Mouse (Mus musculus): ENCODE data around the gene Exo1.

Exo1 gene

GRCm38 (mm10) chr1:175880453-175881296 lies at the start of gene Exo1:
Gene Exo1 (plus strand): TSS chr1:175880581.
- DNase-seq, result peak; percentile 93

- DNase-seq, result no peak
These were observed 24.9 kb upstream of the Exo1 start for GRCm38 (mm10) chr1:175855515-175855914.

DNA sequence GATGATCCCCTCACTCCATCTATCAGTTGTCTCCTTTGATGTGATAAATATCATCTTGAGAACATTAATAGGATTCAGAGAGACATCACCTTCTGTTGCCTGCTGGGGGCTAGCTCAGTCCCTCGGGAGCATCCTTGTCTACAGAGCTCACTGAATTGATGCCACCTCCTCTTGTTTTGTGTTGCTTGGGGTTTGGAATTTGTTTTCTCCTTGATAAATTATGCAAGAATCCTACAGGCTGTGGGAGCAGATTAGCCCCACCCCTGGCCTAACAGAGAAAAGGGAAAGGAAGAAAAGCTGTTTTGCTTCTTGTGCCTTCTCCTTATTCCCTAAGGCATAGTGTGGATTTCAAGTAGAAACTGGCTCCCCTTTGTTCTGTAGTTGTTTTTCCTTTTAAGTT lies 13.3 kb upstream of the Exo1 start:
- DNase-seq, result no peak

GRCm38 (mm10) chr1:175867558-175867957 lies 12.8 kb upstream of the Exo1 start:
- peak; percentile 54 for DNase-seq

DNA sequence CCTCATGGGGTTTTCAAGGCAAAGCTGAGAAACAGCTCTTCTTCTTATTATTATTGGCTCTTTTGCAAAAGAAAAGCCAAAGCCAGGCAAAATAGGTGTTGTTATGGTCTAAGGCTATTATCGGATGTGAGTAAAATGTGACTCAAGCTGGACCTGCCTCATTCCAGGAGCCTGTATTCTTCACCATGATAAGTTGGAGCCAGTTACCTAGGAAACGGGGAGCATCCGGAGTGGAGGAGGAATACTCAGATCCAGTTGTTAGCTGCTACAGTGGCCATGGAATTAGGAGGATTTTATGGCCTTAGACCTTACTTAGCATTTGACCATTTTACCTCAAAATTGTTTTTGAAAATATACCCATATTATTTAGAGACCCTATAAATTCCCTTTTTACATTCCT lies 9.7 kb upstream of the Exo1 start:
- no peak for DNase-seq

DNA sequence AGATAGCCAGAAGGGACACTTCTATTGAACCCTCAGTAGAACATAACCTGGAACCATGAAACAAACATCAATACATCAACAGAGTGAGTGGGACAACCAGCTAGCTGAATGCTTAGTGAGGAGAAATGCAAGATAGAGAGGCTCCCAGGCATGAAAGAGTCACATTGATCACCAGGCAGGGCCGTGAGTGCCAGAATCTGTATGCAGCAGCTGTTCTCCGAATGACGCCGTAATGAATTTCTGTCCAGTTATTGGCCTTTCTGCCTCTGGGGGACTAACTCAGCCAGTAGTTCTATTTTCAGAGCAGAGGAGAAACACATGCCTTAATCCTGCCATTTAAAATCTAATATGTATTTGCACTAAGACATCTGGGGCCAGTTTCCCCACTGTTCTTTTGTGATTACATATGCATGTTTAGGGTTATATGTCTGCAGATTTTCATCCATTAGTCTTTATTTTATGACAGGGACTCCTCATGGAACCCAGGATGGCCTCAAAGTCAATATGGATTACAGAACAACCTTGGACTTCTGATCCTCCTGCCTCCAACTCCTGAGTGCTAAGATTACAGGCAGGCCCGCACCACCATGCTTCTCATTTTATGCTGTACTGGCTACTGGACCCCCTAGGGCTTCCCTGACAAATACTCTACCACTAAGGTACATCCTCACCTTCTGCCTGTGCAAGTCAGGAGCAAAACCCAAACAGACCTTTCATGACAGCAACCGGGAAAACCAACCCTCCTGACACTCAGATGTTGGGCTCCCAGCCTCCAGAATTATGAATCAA lies 8.2 kb upstream of the Exo1 start:
- DNase-seq, result no peak

GRCm38 (mm10) chr1:175883398-175883797 lies 3.0 kb downstream of the Exo1 start:
- DNase-seq, result no peak

GRCm38 (mm10) chr1:175893263-175893662 lies 12.9 kb downstream of the Exo1 start:
- DNase-seq, result no peak

DNA sequence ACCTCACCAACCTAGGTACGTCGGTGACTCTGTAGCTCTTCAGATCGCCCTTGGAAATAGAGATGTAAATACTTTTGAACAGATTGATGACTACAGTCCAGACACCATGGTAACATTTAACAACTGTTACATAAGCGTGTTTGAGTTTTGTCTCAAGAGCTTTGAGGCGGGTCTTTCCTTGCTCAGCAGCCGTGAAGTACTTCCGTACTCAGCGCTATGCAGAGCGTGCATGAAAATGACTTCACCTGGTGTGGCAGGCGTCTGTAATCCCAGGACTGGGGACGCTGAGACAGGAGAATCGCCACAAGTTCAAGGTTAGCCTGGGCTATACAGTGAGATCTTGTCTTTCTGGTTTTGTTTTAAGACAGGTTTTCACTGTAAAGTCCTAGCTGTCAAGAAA lies 13.3 kb downstream of the Exo1 start:
- no peak for DNase-seq

DNA sequence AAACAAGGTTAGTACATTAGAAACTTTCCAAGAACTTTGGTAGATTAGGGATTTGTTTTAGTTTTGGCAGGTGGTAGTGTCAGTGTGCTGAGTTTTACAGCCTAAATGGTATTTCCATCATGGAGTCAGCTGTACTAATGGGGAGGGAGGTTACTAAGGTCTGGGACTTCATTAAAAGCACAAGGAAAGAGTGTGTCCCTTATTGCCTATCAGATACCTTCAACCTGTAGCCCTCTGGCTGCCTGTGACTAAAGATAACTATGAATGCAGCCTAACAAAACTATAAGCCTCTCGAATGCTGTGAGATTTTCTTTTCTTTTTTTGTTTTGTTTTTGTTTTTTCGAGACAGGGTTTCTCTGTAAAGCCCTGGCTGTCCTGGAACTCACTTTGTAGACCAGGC lies 30.8 kb downstream of the Exo1 start:
- DNase-seq, result no peak

DNA sequence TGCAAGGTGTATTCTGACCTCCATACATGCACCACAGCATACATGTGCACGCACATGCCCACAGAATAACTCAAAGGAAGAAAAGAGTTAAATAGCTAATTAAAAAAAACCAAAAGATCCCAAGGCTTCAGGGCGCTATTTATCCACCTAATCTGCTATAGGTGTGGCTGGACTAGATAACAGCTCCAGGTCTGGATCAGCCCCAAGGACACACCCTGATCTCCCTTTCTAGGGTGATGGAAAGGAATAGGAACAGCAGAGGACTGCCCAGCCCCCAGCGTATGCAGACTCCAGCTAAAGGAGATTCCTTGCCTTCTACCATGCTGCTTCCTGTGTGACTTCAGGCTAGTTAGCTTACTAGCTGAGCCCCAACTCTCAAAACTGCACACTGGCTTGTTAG lies 31.7 kb downstream of the Exo1 start:
- DNase-seq, result no peak

DNA sequence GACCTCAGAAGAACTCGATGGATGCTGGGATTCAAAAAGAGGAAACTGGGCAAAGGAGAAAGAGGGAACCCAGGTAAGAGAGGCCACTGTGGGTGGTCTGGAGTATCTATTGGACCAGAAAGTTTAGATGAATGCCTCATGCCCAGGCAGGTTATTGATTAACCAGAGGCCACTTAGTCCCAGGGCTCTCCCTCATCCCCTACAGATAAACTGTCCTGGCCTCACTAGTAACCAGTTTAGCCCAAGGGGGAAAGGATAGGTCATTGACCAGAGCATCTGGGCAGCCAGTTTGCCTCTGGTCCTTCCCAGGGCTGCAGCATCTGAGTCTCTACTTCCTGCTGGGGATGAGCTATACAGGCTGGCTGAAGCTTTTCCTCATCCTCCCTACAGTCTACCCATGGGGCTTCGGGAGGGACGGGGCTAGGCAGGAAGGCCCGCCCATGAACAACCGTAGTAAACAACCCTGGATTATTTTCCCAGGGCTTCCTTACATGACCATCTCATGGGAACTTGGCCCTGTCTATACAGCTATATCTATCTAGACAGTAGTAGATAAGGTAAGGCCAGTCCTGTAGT lies 33.4 kb downstream of the Exo1 start:
- no peak for DNase-seq

DNA sequence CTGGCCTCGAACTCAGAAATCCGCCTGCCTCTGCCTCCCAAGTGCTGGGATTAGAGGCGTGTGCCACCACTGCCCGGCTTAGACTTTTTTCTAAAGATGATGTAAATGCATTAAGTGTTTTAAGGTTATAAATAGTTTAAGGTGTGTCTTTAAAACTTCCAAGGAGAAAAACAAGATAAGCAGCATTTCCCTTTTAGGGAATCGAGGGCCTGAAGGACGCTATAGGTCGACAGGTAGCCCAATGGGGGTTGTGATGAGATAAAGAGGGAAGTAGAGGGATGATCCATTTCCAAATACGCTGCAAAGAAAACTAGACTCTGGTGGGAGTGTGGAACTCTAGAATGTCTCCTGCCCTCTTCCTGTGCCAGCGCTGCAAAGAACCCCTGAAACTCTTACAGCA lies 39.6 kb downstream of the Exo1 start, which contains the start of gene Gm38100:
Gene Gm38100 (plus strand): TSS at position 301 of the 400 bp plus-strand sequence.
- DNase-seq, result no peak

DNA sequence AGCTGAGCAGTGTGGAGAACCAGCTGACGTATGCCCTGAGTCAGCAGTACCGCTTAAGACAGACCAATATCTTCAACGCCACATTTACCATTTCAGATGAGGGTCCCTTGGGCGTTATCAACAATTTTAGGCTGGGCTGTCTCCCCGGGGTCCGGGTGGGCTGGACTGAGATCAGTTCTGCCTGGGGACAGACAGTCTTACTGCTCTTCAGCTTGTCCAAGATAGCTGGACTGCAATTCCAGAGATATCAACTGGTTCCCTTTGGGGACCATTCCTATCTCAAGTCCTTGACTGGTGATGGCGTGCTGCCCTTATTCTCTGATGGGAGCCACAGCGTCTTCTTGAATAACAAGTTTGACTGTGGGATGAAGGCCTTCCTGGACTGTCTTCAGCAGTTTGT lies 40.7 kb downstream of the Exo1 start:
- DNase-seq, result no peak

- peak; percentile 79 for DNase-seq
These were observed 43.7 kb downstream of the Exo1 start for GRCm38 (mm10) chr1:175923848-175924787.

DNA sequence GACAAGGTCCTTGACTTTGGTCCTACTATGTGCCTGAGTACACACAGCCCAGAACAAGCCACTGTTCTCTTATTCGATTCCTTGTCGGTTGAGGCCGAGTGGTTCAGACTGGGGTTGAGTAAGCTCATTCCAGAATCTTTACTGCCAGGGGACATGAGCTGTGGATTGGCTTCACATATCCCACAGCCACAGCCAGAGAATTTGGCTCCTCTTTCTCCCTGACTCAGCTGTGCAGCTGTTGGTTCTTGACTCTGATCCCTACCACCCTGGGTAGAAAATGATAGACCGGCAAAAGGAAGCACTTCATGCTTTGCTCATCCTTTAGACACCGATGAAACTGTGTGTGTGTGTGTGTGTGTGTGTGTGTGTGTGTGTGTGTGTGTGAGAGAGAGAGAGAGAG lies 51.0 kb downstream of the Exo1 start:
- DNase-seq, result no peak

DNA sequence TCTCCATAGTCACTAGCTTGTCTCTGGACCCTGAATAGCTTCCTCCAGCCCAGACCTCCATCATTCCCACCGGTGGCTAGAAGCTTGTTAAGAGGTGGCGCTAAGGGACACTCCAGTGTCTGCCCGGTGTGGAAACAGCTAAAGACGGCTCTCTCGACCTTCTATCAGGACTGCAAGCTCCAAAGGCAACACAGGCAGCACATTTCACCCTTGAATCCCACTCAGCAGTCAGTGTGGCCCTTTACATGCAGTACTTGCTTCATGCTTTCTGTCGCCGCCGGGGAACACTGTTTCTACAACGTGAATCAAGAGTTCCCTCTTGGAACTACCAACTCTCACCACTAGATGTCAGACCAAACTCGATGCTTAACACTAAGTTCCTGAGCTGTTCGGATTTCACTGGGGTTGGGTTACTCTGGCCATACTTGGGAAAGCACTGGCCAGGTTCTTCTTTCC lies 55.9 kb downstream of the Exo1 start:
- peak; percentile 91 for DNase-seq

- DNase-seq, result no peak
These were observed 58.4 kb downstream of the Exo1 start for GRCm38 (mm10) chr1:175938731-175939130.

GRCm38 (mm10) chr1:175943168-175943567 lies 62.8 kb downstream of the Exo1 start:
- DNase-seq, result no peak

GRCm38 (mm10) chr1:175946718-175947315 lies 66.4 kb downstream of the Exo1 start:
- no peak for DNase-seq

DNA sequence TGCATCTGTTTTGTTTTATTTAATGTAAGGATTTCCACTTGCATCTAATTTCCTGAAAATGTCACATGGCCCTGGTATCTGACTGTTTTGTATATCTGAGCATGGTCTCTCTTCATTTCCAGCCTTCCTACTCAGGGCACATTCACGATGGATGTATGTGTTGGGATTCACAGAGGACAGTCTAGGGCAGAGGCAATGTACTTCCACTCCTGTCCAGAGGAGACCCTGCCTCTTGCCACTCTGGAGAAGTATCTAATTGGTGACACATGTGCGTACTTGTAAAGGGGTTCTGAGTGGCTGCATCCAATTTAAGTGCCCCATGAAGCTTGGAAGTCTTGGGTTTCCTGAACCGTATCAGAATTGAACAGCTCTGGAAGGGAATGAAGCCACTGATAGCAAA lies 70.0 kb downstream of the Exo1 start:
- no peak for DNase-seq

DNA sequence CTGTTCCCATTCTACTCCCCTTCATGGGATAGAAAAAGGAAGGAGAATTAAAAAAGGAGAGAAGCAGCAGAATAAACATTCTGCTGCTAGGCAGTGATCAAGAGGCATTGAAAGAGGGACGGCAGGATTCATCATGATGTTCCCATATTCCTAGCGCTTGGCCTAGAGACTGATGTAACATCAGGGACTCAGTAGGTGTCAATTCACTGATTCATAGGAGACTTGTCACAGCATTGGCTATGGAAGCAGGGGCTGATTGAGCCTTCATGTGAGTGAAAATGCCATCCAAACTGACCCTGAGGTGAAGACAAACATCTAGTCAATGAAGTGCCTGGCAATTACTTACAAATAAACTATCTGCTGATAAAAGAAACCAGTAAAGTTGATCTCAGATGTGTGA lies 70.5 kb downstream of the Exo1 start:
- DNase-seq, result no peak

All from embryo, embryonic 11 days (tissue).